Mouse (Mus musculus): Measurements from ENCODE around the gene Serpina1b. TPM values are rescaled to one million over a fixed set of nuclear protein-coding genes. Genes with fewer than 3 reads are reported as not detected.
"Not testable (repeated sequence)": the region's sequence is repeated elsewhere in the genome, so short reads cannot be mapped to it uniquely, and the experiment has no call there.

The Serpina1b gene
- 1,000 to 10,000 TPM in 1 of 2 experiments, 100 to 1,000 TPM in 1; 691 to 1,677 TPM for total RNA-seq (2021)
- long read RNA-seq, experiment 1, transcript Serpina1b-201 (5 exons, 1,394 nt): major isoform, 1,854 of 2,249 reads
- long read RNA-seq, experiment 1, partial matches to known transcripts: 336 of 2,249 reads
- long read RNA-seq, experiment 1, other reads (novel, unspliced or antisense): 58 of 2,249 reads
- long read RNA-seq, experiment 2, transcript Serpina1b-201 (5 exons, 1,394 nt): major isoform, 57 of 67 reads
- long read RNA-seq, experiment 2, partial matches to known transcripts: 9 of 67 reads
- long read RNA-seq, experiment 2, other reads (novel, unspliced or antisense): 1 of 67 reads

DNA sequence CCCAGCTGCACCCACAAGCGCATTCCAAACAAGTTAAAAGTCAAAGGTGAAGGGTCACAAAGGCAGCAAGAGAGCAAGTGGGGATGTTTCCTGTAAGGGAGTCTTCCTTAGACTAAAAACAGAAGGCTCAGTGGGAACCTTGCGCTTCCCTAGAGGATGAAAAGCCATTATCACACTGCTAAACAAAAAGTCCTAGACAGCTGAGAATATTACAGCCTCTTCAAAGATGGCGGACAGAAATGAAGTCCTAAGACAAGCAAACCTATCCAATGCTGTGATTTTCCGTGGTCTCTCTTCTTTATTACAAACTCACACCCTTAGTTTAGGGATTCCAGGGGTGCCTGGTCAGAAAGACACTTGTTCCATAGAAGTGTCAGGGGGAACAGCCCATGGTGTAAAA is at the start of gene Serpina1b:
TSS of gene Serpina1b (minus strand) at position 101 of the 400 bp plus-strand sequence.
- DNase-seq: not testable (repeated sequence)

DNA sequence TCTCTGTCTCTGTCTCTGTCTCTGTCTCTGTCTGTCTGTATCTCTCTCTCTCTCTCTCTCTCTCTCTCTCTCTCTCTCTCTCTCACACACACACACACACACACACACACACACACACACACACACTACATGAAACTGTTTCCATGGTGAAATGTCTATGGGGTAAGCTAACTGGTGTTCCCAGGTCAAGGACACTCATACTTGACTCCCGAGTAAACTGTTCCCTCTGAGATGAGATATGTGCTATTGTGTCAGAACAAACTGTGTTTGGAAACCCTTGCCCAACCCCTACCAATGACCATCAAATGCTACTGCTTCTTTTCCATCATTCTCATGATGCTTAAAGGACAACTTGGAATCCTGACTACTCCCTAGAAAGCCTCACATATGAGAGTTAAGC is 36.7 kb upstream of the Serpina1b start:
- DNase-seq: not testable (repeated sequence)

DNA sequence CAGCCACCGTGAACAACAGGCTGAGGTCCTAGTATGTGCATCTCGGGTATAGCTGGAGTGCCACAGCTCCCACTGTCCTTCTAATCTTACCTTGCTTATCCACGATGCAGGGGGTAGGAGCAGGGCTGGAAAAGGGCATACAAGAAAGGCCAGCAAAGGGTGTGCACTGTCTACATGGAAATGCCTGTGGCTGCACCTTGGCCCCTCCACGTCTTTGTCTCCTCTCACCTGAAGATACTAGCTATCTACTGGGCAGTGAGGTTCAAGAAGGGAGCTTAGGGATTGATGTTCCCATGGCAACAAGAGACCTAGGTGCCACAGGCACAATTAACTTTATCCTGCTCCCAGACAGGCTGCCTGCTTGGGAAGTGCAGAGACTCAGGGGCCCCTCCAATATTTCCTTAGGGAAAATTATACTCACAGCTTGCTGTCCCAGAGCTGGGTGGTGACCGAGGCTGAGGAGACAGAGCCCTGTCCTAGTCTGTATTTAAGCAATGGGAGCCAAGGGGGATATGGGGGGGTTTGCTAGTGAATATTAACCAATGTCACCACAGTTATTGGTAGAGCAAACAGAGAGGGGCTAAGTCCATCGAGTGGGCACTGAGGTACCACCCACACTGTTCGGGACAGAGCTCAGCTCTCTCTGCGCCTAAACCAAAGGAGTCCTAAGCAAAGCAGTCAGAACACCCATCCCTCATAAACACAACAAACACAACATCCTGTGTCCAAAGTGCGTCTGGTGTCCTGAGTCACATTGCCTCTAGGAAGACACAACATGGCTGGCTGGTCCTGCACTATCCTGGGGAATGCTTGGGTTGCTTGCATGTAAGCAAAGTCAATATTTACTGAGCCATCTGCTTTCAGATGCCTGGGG is 33.2 kb upstream of the Serpina1b start, which contains the start of gene Serpina1a:
TSS of gene Serpina1a (minus strand) at position 462 of the 874 bp plus-strand sequence.
- DNase-seq: not testable (repeated sequence)

DNA sequence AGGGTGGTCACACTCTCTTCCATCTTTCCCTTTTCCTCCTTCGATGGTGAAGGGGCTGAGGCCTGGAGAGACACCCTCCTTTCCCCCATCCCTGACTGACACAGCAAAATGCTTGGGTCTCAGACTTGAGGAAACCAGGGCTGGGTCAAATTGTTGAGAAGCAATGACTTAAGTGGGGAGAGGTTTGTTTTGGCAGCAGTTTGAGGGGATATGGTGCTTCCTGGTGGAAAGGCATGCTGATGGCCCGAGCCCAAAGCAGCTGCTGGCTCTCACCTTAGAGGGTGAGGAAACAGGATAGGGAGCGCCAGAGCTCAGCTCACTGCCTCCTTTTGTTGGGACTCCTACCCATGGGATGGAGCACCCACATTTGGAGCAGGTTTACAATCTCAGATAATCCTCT is 30.8 kb upstream of the Serpina1b start:
- no peak for DNase-seq

DNA sequence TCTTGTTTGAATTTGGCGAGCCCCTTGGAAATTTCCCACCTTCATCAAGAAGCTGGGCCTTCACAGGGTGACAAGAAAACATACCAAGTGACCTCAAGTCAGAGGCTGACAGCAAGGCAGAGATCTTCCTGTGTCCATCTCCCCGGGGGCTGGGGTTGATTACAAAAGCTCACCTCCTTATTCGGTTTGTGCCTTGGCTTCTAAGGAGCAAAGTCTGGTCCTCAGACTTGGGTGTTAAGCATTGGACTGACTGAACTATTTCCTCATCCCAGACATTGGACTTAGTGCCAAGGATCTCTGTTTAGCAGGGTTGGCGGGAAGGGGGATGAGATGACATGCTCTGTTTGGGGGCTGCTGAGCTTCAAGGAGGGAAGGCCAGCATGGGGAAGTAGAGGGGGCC is 30.4 kb upstream of the Serpina1b start:
- DNase-seq: not testable (repeated sequence)

DNA sequence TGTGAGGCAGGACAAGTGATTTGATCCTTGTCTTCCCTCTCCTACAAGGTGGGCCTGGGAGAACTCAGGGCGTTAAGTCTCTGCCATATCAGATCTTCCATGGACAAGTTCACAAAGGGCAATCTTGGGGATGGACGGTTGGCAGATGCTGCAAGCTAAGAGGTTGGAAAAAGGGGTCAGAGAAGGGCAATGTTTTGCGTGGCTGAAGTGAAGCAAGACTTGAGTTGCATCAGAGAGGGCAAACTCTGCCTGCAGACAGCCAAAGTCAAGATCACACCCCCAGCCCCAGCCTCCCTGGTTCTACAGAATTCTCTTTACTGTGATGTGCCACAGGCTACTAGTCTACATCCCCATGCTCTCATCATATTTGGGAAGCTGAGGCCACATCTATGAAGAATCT is 29.4 kb upstream of the Serpina1b start:
- DNase-seq: not testable (repeated sequence)

DNA sequence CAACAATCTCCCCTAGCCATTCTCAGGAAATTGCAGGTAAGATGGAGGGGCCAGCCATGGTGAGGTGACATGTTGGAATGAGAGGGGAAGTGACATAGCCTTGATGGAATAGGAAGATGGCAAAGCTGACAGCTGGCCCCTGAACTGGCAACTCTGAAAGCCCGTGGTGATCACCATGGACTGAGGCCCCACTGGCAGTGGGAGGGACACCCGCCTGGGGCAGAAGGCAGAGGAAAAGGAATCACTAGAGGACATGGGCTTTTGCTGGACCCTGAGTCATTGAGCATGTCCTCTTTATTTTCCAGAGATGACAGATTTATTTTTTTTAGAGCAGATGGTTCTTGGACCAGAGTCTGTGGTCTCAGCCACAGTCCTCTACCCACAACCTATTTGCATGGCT is 22.9 kb upstream of the Serpina1b start:
- not testable (repeated sequence) for DNase-seq

DNA sequence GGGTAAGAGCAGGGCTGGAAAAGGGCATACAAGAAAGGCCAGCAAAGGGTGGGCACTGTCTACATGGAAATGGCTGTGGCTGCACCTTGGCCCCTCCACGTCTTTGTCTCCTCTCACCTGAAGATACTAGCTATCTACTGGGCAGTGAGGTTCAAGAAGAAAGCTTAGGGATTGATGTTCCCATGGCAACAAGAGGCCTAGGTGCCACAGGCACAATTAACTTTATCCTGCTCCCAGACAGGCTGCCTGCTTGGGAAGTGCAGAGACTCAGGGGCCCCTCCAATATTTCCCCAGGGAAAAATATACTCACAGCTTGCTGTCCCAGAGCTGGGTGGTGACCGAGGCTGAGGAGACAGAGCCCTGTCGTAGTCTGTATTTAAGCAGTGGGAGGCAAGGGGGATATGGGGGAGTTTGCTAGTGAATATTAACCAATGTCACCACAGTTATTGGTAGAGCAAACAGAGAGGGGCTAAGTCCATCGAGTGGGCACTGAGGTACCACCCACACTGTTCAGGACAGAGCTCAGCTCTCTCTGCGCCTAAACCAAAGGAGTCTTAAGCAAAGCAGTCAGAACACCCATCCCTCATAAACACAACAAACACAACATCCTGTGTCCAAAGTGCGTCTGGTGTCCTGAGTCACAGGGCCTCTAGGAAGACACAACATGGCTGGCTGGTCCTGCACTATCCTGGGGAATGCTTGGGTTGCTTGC is 2.4 kb downstream of the Serpina1b start:
- not testable (repeated sequence) for DNase-seq

DNA sequence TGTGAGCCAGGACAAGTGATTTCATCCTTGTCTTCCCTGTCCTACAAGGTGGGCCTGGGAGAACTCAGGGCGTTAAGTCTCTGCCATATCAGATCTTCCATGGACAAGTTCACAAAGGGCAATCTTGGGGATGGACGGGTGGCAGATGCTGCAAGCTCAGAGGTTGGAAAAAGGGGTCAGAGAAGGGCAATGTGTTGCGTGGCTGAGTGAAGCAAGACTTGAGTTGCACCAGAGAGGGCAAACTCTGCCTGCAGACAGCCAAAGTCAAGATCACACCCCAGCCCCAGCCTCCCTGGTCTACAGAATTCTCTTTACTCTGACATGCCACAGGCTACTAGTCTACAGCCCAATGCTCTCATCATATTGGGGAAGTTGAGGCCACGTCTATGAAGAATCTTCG is 6.3 kb downstream of the Serpina1b start:
- peak; percentile 61 for DNase-seq

DNA sequence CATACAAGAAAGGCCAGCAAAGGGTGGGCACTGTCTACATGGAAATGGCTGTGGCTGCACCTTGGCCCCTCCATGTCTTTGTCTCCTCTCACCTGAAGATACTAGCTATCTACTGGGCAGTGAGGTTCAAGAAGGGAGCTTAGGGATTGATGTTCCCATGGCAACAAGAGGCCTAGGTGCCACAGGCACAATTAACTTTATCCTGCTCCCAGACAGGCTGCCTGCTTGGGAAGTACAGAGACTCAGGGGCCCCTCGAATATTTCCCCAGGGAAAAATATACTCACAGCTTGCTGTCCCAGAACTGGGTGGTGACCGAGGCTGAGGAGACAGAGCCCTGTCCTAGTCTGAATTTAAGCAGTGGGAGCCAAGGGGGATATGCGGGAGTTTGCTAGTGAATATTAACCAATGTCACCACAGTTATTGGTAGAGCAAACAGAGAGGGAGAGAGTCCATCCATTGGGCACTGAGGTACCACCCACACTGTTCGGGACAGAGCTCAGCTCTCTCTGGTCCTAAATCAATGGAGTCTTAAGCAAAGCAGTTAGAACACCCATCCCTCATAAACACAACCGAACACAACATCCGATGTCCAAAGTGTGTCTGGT is 56.8 kb downstream of the Serpina1b start, which contains the start of gene Serpina1d:
TSS of gene Serpina1d (minus strand) at position 347 of the 606 bp plus-strand sequence.
- DNase-seq: not testable (repeated sequence)

DNA sequence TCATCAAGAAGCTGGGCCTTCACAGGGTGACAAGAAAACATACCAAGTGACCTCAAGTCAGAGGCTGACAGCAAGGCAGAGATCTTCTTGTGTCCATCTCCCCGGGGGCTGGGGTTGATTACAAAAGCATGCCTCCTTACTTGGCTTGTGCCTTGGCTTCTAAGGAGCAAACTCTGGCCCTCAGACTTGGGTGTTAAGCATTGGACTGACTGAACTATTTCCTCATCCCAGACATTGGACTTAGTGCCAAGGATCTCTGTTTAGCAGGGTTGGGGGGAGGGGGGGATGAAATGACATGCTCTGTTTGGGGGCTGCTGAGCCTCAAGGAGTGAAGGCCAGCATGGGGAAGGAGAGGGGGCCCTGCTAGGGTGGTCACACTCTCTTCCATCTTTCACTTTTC is 59.6 kb downstream of the Serpina1b start:
- peak; percentile 14 for DNase-seq

DNA sequence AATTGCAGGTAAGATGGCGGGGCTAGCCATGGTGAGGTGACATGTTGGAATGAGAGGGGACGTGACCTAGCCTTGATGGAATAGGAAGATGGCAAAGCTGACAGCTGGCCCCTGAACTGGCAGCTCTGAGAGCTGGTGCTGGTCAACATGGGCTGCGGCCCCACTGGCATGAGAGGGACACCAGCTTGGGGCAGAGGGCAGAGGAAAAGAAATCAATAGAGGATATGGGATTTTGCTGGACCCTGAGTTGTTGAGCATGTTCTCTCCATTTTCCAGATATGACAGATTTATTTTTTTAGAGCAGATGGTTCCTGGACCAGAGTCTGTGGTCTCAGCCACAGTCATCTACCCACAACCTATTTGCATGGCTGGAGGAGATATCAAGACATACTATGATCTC is 67.1 kb downstream of the Serpina1b start:
- not testable (repeated sequence) for DNase-seq

DNA sequence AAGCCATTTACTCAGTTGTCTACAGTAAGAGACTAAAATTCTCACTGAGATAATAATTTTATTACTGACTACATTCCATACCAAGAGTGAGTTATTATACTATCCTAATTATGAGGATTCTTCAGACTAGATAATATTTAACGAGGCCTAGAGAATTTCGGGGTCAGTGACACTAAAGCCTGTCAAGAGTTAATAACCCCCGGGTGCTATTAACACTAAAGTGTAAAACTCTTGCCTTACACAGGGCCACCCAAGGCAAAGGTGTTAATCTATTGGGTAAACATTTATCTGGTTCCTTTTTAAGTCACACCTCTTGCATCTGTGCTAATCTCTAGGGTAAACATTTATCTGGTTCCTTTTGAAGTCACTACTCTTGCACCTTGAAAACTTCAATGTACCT is 69.9 kb downstream of the Serpina1b start:
- not testable (repeated sequence) for DNase-seq

DNA sequence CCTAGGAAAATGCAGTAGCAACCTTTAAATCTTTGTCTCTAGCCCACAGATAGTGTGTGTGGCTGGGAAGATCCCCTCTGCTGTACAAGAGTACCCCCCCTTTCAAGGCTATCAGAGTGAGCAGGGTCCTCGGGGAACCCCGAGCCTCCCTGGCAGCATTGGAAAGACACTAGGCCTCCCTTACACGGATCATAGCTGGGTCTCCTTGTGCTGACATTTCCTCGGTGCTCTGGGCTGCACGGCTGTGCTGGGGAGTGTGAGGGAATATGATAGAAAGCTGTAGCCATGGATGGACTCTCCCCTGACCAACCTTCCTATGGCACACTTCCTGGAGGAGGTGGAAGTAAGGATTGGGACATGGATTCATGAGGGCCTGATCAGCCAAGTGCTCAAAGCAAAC is 84.2 kb downstream of the Serpina1b start:
- DNase-seq: not testable (repeated sequence)

DNA sequence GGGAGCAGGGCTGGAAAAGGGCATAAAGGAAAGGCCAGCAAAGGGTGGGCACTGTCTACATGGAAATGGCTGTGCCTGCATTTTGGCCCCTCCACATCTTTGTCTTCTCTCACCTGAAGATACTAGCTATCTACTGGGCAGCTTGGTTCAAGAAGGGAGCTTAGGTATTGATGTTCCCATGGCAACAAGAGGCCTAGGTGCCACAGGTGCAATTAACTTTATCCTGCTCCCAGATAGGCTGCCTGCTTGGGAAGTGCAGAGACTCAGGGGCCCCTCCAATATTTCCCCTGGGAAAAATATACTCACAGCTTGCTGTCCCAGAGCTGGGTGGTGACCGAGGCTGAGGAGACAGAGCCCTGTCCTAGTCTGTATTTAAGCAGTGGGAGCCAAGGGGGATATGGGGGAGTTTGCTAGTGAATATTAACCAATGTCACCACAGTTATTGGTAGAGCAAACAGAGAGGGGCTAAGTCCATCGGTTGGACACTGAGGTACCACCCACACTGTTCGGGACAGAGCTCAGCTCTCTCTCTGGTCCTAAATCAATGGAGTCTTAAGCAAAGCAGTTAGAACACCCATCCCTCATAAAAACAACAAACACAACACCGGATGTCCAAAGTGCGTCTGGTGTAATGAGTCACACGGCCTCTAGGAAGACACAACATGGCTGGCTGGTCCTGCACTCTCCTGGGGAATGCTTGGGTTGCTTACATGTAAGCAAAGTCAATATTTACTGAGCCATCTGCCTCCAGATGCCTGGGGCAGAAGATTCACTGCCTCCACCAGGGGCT is 92.2 kb downstream of the Serpina1b start:
- DNase-seq: not testable (repeated sequence)

DNA sequence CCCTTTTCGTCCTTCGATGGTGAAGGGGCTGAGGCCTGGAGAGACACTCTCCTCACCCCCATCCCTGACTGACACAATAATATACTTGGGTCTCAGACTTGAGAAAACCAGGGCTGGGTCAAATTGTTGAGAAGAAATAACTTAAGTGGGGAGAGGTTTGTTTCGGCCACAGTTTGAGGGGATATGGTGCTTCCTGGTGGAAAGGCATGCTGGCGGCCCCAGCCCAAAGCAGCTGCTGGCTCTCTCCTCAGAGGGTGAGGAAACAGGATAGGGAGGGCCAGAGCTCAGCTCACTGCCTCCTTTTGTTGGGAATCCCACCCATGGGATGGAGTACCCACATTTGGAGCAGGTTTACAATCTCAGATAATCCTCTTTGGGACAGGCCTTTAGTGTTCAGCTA is 94.6 kb downstream of the Serpina1b start:
- DNase-seq: not testable (repeated sequence)

DNA sequence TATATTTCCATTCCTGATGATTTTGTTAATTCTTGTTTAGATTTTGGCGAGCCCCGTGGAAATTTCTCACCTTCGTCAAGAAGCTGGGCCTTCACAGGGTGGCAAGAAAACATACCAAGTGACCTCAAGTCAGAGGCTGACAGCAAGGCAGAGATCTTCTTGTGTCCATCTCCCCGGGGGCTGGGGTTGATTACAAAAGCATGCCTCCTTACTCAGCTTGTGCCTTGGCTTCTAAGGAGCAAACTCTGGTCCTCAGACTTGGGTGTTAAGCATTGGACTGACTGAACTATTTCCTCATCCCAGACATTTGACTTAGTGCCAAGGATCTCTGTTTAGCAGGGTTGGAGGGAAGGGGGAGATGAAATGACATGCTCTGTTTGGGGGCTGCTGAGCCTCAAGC is 95.1 kb downstream of the Serpina1b start:
- DNase-seq: peak; percentile 14

DNA sequence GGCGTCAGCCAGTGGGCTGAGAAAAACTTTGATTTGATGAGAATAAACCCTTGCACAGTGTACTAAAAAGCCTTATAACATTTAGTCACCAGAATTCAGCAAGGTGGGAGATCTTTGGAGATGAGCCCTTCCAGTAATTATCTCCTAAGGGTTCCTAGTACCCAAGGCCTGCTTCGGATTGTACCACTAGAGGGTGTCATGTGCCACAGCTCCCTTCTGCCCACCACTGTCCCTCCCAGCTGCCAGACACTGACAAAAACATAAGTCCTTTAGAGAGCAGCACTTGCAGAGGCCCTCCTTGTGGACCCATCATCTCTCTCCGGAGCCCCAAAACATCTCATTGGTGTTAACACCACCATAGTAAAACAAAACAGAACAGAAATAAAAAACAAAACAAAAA is 118.6 kb downstream of the Serpina1b start:
- peak; percentile 58 for DNase-seq

DNA sequence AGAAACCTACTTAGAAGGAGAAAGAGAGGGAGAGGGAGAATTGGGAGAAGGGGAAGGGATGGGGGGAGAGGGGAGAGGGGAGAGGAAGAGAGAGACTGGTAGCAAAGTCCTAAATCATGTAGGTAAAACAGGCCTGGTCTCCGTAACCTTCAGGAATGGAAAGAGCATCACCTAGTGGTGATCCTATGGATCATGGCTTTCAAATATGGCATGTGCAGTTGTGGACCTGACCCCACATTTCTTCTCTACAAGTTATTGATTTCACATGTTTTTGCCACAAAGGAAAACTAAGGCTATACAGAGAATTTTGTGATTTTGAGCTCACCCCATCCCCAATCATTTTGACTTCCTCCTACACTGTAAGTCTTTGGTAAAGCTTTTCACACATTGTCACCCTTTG is 119.8 kb downstream of the Serpina1b start:
- DNase-seq: no peak

DNA sequence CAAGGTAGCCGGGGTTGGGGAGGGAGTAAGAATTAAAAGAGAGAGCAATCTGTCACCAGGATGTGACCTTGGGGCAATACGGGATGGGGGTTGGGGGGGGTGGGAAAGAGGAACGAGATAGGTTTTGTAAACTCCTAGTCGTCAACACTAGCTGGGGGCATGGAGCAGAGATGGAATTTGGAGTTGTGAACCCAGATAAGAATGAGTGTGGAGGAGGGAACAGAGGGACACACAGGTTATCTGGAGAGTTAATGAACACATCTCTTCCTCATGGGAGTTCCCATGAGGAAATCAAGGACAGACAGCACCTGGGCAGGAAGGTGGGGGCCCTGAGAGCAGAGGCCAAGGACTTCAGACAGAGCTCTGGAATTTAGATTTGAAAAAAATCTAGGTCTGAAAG is 124.1 kb downstream of the Serpina1b start:
- DNase-seq: no peak

DNA sequence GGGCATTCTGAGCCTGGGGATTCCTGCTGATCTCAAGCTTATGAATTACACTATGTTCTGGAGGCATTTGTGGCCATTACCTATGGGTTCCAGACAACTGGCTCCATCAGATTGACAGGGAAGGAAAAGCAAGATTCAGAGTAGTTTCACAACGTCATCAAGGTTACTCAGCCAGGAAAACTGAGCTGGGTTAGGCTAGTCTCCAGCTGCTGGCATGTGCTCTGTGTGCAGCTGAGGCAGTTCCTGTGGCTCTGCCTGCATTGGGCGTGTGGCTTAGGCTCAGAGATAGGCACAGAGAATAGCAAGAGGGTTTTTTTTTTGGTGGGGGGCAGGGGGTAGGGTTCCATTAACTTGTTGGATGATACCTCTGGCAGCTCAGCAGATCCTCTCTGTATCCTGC is 124.6 kb downstream of the Serpina1b start:
- peak; percentile 35 for DNase-seq

All from adrenal gland, postnatal 10 days (tissue).